Mouse (Mus musculus): ENCODE results near the gene Nelfb. TPM values are rescaled to one million over a fixed set of nuclear protein-coding genes. Genes with fewer than 3 reads are reported as not detected.

The Nelfb gene
- total RNA-seq, 4 experiments from 2014 or later, result 58.4 to 64.2 (median 59.4) TPM

GRCm38 (mm10) chr2:25177685-25178084 lies 33.6 kb downstream of the Nelfb start:
- no peak for DNase-seq (ENCODE audit: low spot score in 2 of 2)

GRCm38 (mm10) chr2:25177076-25177475 lies 34.2 kb downstream of the Nelfb start:
- DNase-seq (ENCODE audit: low spot score in 2 of 2), result no peak

GRCm38 (mm10) chr2:25176573-25176972 lies 34.7 kb downstream of the Nelfb start:
- no peak for DNase-seq (ENCODE audit: low spot score in 2 of 2)

- no peak for DNase-seq (ENCODE audit: low spot score in 2 of 2)
Measured at GRCm38 (mm10) chr2:25175690-25176078, 35.6 kb downstream of the Nelfb start.

GRCm38 (mm10) chr2:25174866-25175689 lies 36.2 kb downstream of the Nelfb start:
- DNase-seq (ENCODE audit: low spot score in 2 of 2), result no peak

GRCm38 (mm10) chr2:25173821-25174220 lies 37.5 kb downstream of the Nelfb start:
- no peak for DNase-seq (ENCODE audit: low spot score in 2 of 2)

- DNase-seq (ENCODE audit: low spot score in 2 of 2), result no peak
Measured at GRCm38 (mm10) chr2:25172629-25173028, 38.7 kb downstream of the Nelfb start.

GRCm38 (mm10) chr2:25171769-25172153 lies 39.5 kb downstream of the Nelfb start:
- DNase-seq (ENCODE audit: low spot score in 2 of 2), result no peak

GRCm38 (mm10) chr2:25171101-25171768 lies 40.1 kb downstream of the Nelfb start:
- no peak for DNase-seq (ENCODE audit: low spot score in 2 of 2)

GRCm38 (mm10) chr2:25170326-25171100 lies 40.8 kb downstream of the Nelfb start:
- DNase-seq (ENCODE audit: low spot score in 2 of 2), result no peak

- no peak for DNase-seq (ENCODE audit: low spot score in 2 of 2)
Measured at GRCm38 (mm10) chr2:25169778-25170177, 41.5 kb downstream of the Nelfb start.

GRCm38 (mm10) chr2:25168665-25168978 lies 42.7 kb downstream of the Nelfb start:
- DNase-seq (ENCODE audit: low spot score in 2 of 2), result no peak

- DNase-seq (ENCODE audit: low spot score in 2 of 2), result no peak
Measured at GRCm38 (mm10) chr2:25167919-25168664, 43.2 kb downstream of the Nelfb start.

GRCm38 (mm10) chr2:25167481-25167880 lies 43.8 kb downstream of the Nelfb start:
- DNase-seq (ENCODE audit: low spot score in 2 of 2), result no peak

GRCm38 (mm10) chr2:25157655-25158054 lies 53.6 kb downstream of the Nelfb start:
- DNase-seq (ENCODE audit: low spot score in 2 of 2), result no peak

- no peak for DNase-seq (ENCODE audit: low spot score in 2 of 2)
Measured at GRCm38 (mm10) chr2:25156990-25157389, 54.3 kb downstream of the Nelfb start.

GRCm38 (mm10) chr2:25156177-25156576 lies 55.1 kb downstream of the Nelfb start:
- DNase-seq (ENCODE audit: low spot score in 2 of 2), result no peak

GRCm38 (mm10) chr2:25151280-25151956 lies 59.9 kb downstream of the Nelfb start:
- no peak for DNase-seq (ENCODE audit: low spot score in 2 of 2)
